Mouse (Mus musculus) thymus, postnatal 36 days (tissue): ENCODE data around the gene Osbpl6.

Experiments used
- DNase-seq, 2 experiments: peaks; one replicate each; pipeline ENCODE4 v3.0.0; 2022; ENCODE audit warnings: mixed read lengths in 2 of 2

Gene Osbpl6

DNA sequence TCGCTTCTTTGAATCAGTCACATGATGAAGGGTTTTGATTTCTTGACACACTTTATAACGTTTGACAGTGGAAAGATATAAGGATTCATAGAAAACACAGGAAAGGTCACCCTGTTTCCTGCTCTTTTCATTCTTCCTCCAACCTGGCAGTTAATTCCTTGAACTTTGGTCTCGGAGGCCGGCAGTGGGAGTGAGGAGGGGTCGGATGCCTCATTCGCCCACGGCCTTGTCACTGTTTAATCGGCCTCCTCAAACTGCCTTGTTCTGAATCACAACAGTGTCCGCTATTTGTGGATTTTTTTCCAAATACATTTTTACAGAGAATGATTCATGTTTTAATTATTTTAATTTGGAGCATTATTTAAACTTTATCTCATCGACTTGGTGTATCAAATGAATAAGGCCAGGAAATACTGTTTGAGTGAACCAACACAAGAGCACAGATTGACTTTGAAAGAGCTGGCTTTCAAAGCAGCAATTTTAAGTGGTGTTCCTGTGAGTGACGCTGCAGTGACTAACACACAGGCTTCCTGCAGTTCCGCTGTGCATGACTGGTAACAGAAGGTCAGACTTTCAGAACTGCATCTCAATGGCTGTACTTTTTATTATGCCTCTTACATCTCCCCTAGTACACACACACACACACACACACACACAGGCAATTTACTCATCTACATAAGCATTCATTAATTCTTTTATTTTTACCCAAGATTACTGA lies 98.0 kb downstream of the Osbpl6 start:
- DNase-seq, result no peak

- DNase-seq, result no peak
Observed at GRCm38 (mm10) chr2:76504989-76505388, 98.7 kb downstream of the Osbpl6 start.

DNA sequence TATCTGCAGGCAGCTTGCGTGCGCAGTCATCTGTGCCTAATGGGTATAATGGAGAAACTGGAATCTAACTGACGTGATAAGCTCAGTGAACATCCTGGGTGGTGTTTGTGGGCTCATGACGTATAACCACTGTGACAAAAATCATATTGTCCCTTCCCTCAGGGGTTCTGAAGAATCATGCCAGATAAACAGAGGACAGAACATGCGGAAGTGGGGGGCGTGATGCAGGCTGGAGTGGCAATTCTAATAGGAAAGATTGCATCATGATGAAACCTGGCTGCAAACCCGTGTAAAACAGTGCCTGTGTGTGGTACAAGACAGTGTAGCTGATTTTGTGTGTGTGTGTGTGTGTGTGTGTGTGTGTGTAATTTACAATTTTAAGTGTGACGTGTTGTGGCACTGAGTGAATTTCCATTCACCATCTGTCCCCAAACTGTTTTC lies 105.0 kb downstream of the Osbpl6 start:
- DNase-seq, result no peak

DNA sequence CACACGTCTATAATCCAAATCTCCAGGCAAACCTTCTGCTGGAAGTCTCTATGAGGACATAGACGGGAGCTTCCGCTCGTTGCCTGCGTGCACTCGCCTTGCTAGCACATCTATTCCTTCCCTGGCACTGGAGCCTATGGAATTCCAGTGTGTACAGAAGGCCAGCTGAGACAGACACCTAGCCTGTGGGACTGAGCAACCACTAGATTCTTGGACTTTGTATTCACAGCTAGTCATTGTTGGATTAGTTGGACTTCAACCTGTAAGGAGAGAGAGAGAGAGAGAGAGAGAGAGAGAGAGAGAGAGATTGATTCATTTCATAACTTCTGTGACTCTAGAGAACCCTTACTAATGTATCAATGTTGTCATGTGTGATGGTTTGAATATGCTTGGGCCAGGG lies 105.8 kb downstream of the Osbpl6 start:
- no peak for DNase-seq

DNA sequence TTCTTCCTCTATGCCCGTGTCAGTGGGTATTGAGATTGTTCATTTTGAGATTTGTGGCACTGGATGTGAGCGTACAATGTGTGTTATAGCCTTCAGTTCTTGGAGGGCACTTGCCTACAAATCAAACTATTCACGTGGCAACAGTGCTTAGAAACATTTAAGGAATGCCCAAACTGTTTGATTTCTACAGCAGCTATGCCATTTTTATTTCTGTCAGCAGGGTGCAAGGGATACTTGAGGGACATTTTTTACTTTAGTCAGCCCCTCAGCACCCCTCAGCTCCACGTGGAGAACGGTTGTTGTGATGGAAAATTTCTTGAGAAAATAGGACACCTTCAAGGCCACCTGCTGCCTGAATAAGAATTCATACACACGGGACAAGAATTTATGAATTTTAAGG lies 106.6 kb downstream of the Osbpl6 start:
- DNase-seq, result no peak

- no peak for DNase-seq
Observed at GRCm38 (mm10) chr2:76513296-76513695, 107.0 kb downstream of the Osbpl6 start.

GRCm38 (mm10) chr2:76517471-76517870 lies 111.2 kb downstream of the Osbpl6 start:
- no peak for DNase-seq

- no peak for DNase-seq
Observed at GRCm38 (mm10) chr2:76518407-76519063, 112.2 kb downstream of the Osbpl6 start.

DNA sequence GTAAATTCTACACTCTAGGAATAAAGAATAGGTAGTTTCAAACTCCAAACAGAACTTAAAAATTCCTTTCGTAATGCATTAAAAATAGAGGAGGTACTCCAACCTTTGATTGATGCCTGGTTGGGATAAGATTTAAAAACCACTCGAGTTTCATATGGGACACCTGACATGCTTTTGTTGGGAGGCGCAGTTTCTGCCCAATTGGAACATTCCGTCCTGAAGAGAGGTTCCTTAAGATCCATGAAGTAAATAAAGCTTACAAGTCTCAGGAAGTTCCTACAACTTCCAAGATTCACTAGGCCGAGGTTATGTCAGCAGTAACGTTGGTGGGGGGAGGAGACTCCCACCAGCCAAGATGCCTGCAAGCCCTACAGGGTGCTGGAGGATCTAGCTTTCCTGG lies 115.3 kb downstream of the Osbpl6 start:
- DNase-seq, result no peak

DNA sequence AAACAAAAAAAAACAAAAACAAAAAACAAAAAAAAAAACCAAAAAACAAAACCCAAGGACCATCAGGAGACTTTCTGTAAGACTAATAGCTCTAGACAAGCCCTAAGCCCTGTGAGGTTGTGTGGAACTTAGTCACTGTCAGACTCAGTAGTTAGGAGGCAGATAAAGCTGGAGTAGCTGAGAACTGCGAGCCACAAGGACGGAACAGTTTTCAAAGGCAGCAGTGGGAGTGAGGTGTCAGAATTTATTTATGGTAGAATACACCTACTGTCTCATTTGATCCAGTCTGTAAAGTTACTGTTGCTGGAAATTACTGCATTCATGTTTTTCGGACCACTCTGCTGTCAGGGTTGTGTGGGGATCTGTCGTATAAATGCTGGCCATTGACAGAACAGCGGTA lies 118.1 kb downstream of the Osbpl6 start:
- DNase-seq, result no peak

GRCm38 (mm10) chr2:76525645-76526044 lies 119.3 kb downstream of the Osbpl6 start:
- no peak for DNase-seq

GRCm38 (mm10) chr2:76532490-76533126 lies 126.3 kb downstream of the Osbpl6 start:
- no peak for DNase-seq

DNA sequence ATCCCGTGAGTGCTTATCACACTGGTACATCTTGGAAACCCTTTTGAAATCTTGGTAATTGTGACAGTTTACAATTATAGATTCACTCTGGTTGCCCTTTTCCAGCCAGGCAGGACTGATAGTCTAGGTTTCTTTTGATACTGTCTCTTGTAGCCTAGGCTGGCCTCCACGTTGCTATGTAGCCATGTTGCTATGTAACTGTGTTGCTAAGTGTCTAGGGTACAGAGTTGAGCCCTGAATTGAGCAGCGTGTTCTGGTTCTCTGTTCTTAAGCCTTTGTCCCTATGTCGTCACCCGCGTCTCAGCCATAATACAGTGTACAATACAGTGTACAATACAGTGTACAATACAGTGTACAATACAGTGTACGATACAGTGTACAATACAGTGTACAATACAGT lies 128.6 kb downstream of the Osbpl6 start:
- DNase-seq, result no peak

GRCm38 (mm10) chr2:76541900-76542299 lies 135.6 kb downstream of the Osbpl6 start:
- no peak for DNase-seq

DNA sequence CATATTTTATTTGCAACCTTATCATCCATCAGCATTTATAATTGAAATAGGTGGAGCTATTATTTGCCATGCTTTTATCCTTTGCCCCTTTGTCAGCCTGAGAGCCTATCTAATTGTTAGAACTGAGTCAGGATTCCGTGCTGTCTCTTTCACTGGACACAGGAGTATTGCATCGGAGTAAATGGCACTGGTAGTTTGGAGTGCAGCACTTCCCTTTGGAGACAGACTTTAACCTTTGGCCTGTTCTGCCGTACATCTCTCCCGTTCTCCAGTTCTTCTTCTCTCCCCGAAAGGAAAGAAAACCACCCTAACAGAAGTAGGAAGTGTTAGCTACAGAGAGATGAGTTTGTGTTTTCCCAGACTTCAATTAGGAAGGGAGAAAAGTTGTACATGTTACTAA lies 136.6 kb downstream of the Osbpl6 start:
- no peak for DNase-seq

DNA sequence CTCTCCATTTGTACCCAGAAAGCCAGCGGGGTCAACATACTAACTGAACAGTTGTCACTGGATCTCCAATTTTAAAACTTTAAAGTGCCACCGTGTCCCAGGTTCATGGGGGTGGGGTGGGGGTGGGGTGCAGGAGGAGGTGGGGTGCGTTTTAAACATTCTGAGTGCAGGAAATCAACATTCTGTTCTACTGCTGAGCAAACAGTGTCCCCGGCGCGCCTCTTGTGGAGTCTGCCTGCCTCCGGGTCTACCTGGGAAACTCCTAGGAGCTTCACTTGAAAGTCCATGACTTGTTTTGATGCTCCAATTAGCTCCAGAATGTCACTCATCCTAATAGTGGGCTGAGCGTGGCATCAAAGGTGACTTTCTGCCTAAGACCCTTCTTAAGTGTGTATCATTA lies 139.2 kb downstream of the Osbpl6 start:
- DNase-seq, result no peak

DNA sequence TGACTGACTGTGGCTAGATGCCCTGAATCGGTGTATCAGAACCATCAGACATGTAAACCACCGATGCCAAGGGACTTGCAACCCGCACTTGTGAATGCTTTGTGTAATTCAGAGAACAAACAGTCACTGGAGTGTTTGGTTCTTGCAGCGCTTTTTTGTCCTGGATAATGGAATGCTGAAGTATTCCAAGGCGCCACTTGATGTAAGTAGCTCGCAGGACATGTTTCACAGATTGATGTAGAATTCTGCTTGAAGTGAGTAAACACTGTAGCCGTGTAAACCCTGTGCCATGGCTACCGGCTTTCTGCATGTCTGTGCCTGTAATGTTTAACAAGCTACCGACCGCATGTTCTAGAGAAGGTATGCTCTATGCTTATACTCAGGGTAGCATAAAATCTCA lies 141.9 kb downstream of the Osbpl6 start:
- DNase-seq, result no peak

DNA sequence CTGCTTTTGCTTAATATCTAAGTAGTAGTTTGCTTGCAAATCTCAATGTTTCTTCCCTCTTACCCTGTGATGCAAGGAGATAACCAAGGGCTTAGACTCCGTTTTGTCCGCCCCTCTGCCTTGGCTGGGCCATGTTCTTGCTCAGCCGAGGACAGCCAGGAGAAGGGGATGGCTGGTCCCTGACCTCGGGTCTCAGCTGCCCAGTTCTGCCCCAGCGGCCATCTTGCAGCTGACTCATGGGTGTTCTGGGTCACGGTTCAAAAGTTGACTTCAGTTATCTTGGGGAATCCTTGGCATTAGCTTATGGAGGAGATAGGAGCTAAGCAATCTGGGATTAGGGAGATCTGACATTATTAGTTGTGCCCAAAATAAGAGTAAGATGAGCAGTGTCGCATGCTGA lies 142.5 kb downstream of the Osbpl6 start:
- no peak for DNase-seq

GRCm38 (mm10) chr2:76549316-76549715 lies 143.0 kb downstream of the Osbpl6 start:
- no peak for DNase-seq

DNA sequence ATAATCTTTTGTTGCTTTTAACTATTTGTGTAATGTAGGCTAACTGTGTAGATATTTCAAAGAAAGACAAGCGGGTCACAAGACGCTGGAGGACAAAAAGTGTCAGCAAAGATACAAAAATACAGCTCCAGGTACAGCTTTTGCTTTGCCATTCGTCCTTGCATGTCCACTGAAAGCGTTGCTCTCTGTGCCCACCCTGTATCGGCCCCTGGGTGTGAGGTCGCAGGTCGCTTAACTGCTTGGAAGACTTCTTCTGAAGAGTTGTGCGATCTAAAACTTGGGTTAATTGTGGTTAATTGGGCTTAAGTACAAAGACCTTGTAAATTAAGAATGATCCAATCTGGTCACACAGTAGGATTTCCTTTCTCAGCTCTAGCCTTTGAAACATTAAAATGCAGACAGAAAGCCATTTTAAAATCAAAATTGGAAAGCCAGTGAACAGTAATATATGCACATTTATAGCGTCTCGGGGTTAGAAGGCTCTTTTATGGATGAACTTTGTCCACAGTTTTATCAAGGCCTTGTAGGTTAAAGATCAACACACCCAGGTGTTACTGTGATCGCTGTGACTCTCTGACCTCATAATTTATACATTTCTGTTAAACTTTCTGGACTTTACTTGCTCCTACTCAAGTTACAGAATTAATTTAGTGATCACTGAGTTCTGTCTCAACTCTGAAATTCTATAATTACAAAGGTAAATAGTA lies 149.7 kb downstream of the Osbpl6 start:
- no peak for DNase-seq

- no peak for DNase-seq
Observed at GRCm38 (mm10) chr2:76560146-76560545, 153.8 kb downstream of the Osbpl6 start.

GRCm38 (mm10) chr2:76563862-76564261 lies 157.6 kb downstream of the Osbpl6 start:
- DNase-seq, result no peak

DNA sequence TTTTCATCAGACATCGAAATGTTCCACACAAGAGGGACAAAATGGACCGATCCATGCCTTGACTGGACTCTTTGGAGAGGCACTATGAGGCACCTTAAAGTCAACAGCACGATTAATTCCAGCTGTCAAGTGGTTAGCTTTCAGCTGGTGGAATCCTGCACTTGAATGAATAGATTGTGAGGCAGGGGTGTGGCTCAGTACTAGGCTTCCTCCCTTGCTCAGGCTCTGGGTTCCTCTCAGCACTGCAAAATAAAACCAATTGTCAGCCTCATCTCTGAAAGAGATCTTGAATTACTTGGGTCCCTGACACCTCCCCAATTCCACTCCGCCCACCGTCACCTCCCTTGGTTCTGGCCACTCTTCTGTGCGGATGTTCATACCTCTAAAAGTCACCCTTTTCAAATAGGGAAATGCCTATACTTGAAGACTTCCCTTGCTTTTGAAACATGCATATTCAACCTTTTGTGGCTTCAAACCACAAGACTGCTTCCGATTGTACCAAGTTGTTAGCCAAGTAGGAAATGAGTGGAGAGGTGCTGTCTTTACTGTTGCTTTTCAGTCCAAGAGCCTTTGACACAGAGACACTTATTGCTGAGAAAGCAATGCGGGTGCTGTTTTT lies 160.7 kb downstream of the Osbpl6 start:
- no peak for DNase-seq
